Mouse (Mus musculus) cerebellum, adult 2 months (tissue): ENCODE measurements around the gene Ccl24. TPM values are rescaled to one million over a fixed set of nuclear protein-coding genes. Genes with fewer than 3 reads are reported as not detected.
"Not testable (repeated sequence)": the region's sequence is repeated elsewhere in the genome, so short reads cannot be mapped to it uniquely, and the experiment has no call there.

Experiments
- DNase-seq, 2 experiments: peaks; one replicate each; pipeline ENCODE4 v3.0.0; 2021
- H3K27ac ChIP-seq: fragments of 200-500 bp; 2 replicates; pipeline ENCODE4 v1.5.1; 2012; ENCODE audit warnings: low read length, control low read depth, inconsistent platforms; ENCODE audit not compliant: insufficient read depth
- H3K27me3 ChIP-seq: fragments of 200-500 bp; 2 replicates; pipeline ENCODE4 v1.6.1; 2012; ENCODE audit warnings: inconsistent platforms, mild to moderate bottlenecking, low read length, moderate library complexity; ENCODE audit not compliant: control insufficient read depth, insufficient read depth
- H3K4me1 ChIP-seq: fragments of 200-500 bp; 2 replicates; pipeline ENCODE4 v1.6.1; 2011; ENCODE audit warnings: low read length; ENCODE audit not compliant: control insufficient read depth, insufficient read depth
- H3K4me3 ChIP-seq: fragments of 200-500 bp; replicated peaks from 2 replicates; pipeline ENCODE3; 2011; ENCODE audit warnings: mild to moderate bottlenecking, low read depth, low read length, control low read depth; ENCODE audit not compliant: insufficient read depth
- CTCF ChIP-seq: fragments of 200-500 bp; IDR thresholded peaks from 2 replicates; pipeline ENCODE4 v1.5.1; 2011; ENCODE audit warnings: low read depth, mild to moderate bottlenecking, control low read depth, low read length, moderate library complexity, borderline replicate concordance; ENCODE audit not compliant: insufficient read depth
- POLR2A ChIP-seq: fragments of 200-500 bp; IDR thresholded peaks from 2 replicates; pipeline ENCODE4 v1.6.1; 2011; ENCODE audit warnings: low read length, control low read depth, borderline replicate concordance; ENCODE audit not compliant: insufficient read depth
- WGBS: fragments of 180-500 bp; shearing (Covaris S2); methylation state at CpG from one replicate; pipeline ENCODE4 v1.1.7; 2018; 5-methylcytosine and 5-hydroxymethylcytosine counted together
- polyA plus RNA-seq: library from polyadenylated mRNA; depleted of rRNA; stranded (reverse); fragments of >200 nt; gene quantifications from 2 replicates; pipeline ENCODE4 v1.2.3, GENCODE M21; 2012; rRNA removed

Gene Ccl24
- polyA plus RNA-seq = 0.23 and 0.32 TPM in 2 replicates

- H3K4me3 ChIP-seq = no peak within 1 kb of the TSS
- TF ChIP-seq POLR2A (no peak), CTCF (no peak)
- WGBS = 80% methylated on average over 6 of the region's 6 CpGs
- H3K27ac ChIP-seq = no peak within 1 kb of the TSS
- no peaks in the 10 kb centered on the region for H3K4me1 ChIP-seq
- no peak for DNase-seq
- no peaks in the 10 kb centered on the region for H3K27me3 ChIP-seq
Measured at GRCm38 (mm10) chr5:135573006-135573405, at the start of gene Ccl24. TSS of gene Ccl24 (minus strand) at chr5:135573049.

DNA sequence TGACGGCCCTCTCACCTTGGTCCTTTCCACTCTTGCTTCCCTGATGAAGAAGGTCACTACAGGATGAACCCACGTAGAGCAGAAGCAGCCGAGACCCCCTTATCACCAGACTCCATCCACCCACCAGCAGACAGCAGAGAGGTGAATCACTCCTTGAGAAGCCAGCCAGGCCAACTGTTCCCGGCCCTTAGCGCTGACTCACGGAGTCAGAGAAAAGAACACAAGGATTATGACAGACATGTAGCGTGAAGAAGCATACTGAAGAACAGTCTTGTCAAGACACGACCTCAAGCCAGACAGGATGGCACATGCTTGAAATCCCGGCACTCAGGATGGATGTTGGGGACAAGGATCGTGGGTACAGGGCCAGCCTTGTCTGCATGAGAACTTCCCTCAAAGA is 48.9 kb upstream of the Ccl24 start:
- no peak for DNase-seq
- Histone ChIP-seq H3K27ac (no peak overlapping the region), H3K4me3 (no peak overlapping the region), H3K27me3 (no peaks in the 10 kb centered on the region), H3K4me1 (no peaks in the 10 kb centered on the region)
- 73% methylated on average over 10 of the region's 10 CpGs for WGBS
- TF ChIP-seq POLR2A = no peak
- no peak for TF ChIP-seq CTCF

- no peak overlapping the region for H3K27ac ChIP-seq
- H3K27me3 ChIP-seq = no peaks in the 10 kb centered on the region
- DNase-seq = no peak
- TF ChIP-seq POLR2A (no peak), CTCF (no peak)
- WGBS = 87% methylated on average over 9 of the region's 9 CpGs
- H3K4me1 ChIP-seq = no peaks in the 10 kb centered on the region
- no peak overlapping the region for H3K4me3 ChIP-seq
Measured at GRCm38 (mm10) chr5:135620526-135620925, 47.7 kb upstream of the Ccl24 start.

DNA sequence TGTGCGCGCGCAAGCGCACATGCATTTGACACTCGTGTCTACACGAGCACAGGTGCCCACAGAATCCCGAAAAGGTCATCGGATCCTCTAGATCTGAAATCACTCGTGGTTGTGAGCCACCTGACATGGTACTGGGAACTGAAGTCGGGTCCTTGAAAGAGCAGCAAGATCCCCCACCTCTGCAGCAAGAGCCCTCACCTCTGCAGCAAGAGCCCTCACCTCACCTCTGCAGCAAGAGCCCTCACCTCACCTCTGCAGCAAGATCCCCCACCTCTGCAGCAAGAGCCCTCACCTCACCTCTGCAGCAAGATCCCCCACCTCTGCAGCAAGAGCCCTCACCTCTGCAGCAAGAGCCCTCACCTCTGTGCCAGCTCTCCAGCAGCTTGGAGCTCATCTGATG is 46.9 kb upstream of the Ccl24 start:
- H3K27me3 ChIP-seq, DNase-seq, H3K4me1 ChIP-seq, H3K4me3 ChIP-seq, H3K27ac ChIP-seq: not testable (repeated sequence)
- 86% methylated on average over 10 of the region's 10 CpGs for whole genome bisulfite sequencing

DNA sequence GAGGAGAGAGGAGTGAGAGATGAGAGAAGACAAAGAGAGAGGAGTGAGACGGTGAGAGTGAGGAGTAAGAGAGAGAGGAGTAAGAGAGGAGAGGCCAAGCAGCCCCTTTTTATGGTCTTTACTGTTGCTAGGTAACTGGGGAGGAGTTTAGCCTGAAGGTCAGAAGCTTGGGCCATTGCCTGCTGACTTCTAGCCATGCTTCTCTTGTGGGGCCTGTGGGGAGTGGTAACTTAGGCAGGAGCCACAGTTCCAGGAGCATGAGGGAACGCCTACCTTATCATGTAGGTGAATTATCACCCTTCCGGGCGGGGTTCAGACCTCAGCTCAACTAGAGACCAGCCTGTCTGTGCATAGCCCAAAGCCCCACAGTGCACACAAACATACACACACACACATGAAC is 36.9 kb upstream of the Ccl24 start:
- H3K27ac ChIP-seq = no peak overlapping the region
- no peak for TF ChIP-seq POLR2A
- no peak for TF ChIP-seq CTCF
- DNase-seq = no peak
- no peaks in the 10 kb centered on the region for H3K4me1 ChIP-seq
- WGBS = 68% methylated on average over 4 of the region's 4 CpGs
- H3K4me3 ChIP-seq = no peak overlapping the region
- H3K27me3 ChIP-seq = no peaks in the 10 kb centered on the region

- no peak for DNase-seq
- 29% methylated on average over 1 of the region's 1 CpGs for WGBS
- Histone ChIP-seq H3K4me1 (no peaks in the 10 kb centered on the region), H3K27me3 (no peaks in the 10 kb centered on the region), H3K27ac (no peak overlapping the region), H3K4me3 (no peak overlapping the region)
- TF ChIP-seq CTCF (no peak), POLR2A (no peak)
Measured at GRCm38 (mm10) chr5:135607581-135607980, 34.7 kb upstream of the Ccl24 start.

DNA sequence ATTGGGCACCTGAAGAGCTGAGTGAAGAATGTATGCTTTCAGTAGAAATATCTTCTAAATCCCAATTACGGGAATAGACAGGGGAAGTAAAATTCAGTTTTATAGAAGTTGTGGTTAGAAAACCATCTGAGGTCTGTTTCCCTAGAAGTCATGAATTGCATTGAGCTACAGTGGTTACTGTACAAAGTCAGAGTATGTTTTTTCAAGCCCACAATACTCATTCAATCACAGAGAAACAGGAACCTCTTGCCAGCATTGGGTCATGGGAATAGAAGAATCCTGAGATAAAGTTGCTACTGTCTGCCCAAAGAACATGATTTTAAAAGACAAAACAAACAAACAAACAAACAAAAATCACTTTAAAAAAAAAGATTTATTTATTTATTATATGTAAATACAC is 33.9 kb upstream of the Ccl24 start:
- not testable (repeated sequence) for H3K27me3 ChIP-seq, H3K27ac ChIP-seq, H3K4me3 ChIP-seq, DNase-seq, H3K4me1 ChIP-seq
- no CpG with 5 or more reads among the region's 1 CpGs for WGBS

- not testable (repeated sequence) for H3K27ac ChIP-seq, H3K4me3 ChIP-seq, H3K27me3 ChIP-seq, H3K4me1 ChIP-seq, DNase-seq
- no CpG with 5 or more reads among the region's 1 CpGs for WGBS
Measured at GRCm38 (mm10) chr5:135604643-135605042, 31.8 kb upstream of the Ccl24 start.

GRCm38 (mm10) chr5:135589996-135590784 is 17.3 kb upstream of the Ccl24 start:
- 75% methylated on average over 12 of the region's 12 CpGs for WGBS
- Histone ChIP-seq H3K4me3 (no peak overlapping the region), H3K4me1 (no peaks in the 10 kb centered on the region), H3K27me3 (no peaks in the 10 kb centered on the region), H3K27ac (no peak overlapping the region)
- DNase-seq = no peak
- TF ChIP-seq POLR2A (no peak), CTCF (no peak)
